Mouse (Mus musculus) kidney, adult 2 months (tissue): ENCODE measurements around the gene Swap70.

ENCODE experiments used
- CTCF ChIP-seq: fragments of 200-500 bp; conservative IDR thresholded peaks from 2 replicates; pipeline ENCODE4 v1.5.1; 2011; ENCODE audit warnings: low read depth, mild to moderate bottlenecking, control low read depth, low read length, moderate library complexity, mixed read lengths; ENCODE audit not compliant: insufficient read depth, insufficient read length
- POLR2A ChIP-seq: fragments of 200-500 bp; IDR thresholded peaks from one replicate; pipeline ENCODE4 v1.6.1; 2011; ENCODE audit warnings: low read depth, low read length, control low read depth

DNA sequence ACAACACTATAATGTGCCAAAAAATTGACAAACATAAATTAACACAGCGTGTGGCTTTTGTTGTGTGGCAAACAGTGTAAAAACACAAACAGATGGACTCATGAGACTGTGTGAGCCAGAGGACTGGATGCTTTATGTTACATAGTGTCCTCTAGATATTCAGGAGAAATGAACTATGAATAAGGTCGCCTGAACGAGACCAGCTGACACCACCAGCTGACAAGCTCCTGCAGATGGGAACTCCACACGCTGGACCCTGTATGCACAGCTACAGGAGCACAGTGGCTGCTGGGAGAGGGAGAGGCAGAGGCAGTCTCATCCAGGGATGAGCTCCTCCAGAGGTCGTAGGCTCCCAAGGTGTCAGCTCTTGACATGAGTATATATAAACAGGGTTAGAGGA, 99.6 kb downstream of the Swap70 start:
- TF ChIP-seq CTCF (no peak), POLR2A (no peak)
